Mouse (Mus musculus) layer of hippocampus, postnatal 25 days (tissue): ENCODE measurements around the gene Elovl7. TPM values are rescaled to one million over a fixed set of nuclear protein-coding genes. Genes with fewer than 3 reads are reported as not detected.

ENCODE experiments used
- DNase-seq, 2 experiments: peaks; one replicate each; pipeline ENCODE4 v3.0.0; 2022; ENCODE audit warnings: mixed read lengths in 2 of 2, low spot score in 1 of 2; ENCODE audit errors: extremely low spot score in 1 of 2
- total RNA-seq, 2 experiments: library from RNA; stranded (reverse); gene quantifications; 2 replicates each; pipeline ENCODE4 v1.2.3; 2021

Elovl7 gene
- total RNA-seq, 2 experiments from 2014 or later = 10.4 to 12.0 TPM

GRCm38 (mm10) chr13:108229634-108230330, 15.6 kb downstream of the Elovl7 start:
- DNase-seq = no peak

- no peak for DNase-seq
Observed at GRCm38 (mm10) chr13:108240012-108240411, 25.8 kb downstream of the Elovl7 start.

GRCm38 (mm10) chr13:108241715-108242114, 27.5 kb downstream of the Elovl7 start:
- no peak for DNase-seq

- DNase-seq = no peak
Observed at GRCm38 (mm10) chr13:108245086-108245697, 31.0 kb downstream of the Elovl7 start.

- DNase-seq = no peak
Observed at GRCm38 (mm10) chr13:108251106-108251505, 36.9 kb downstream of the Elovl7 start.

GRCm38 (mm10) chr13:108253977-108254376, 39.8 kb downstream of the Elovl7 start:
- no peak for DNase-seq

- DNase-seq = no peak
Observed at GRCm38 (mm10) chr13:108263042-108263441, 48.8 kb downstream of the Elovl7 start.

GRCm38 (mm10) chr13:108265394-108265793, 51.2 kb downstream of the Elovl7 start:
- DNase-seq = no peak

- DNase-seq = no peak
Observed at GRCm38 (mm10) chr13:108267841-108268634, 53.8 kb downstream of the Elovl7 start.

- DNase-seq = no peak
Observed at GRCm38 (mm10) chr13:108271458-108272148, 57.4 kb downstream of the Elovl7 start.

- no peak for DNase-seq
Observed at GRCm38 (mm10) chr13:108272332-108272731, 58.1 kb downstream of the Elovl7 start.

- DNase-seq = no peak
Observed at GRCm38 (mm10) chr13:108273034-108273433, 58.8 kb downstream of the Elovl7 start.

GRCm38 (mm10) chr13:108273456-108273855, 59.3 kb downstream of the Elovl7 start:
- no peak for DNase-seq

GRCm38 (mm10) chr13:108276561-108276960, 62.4 kb downstream of the Elovl7 start:
- no peak for DNase-seq

GRCm38 (mm10) chr13:108277320-108277719, 63.1 kb downstream of the Elovl7 start:
- no peak for DNase-seq

GRCm38 (mm10) chr13:108278592-108278991, 64.4 kb downstream of the Elovl7 start:
- no peak for DNase-seq

- no peak for DNase-seq
Observed at GRCm38 (mm10) chr13:108284312-108284711, 70.1 kb downstream of the Elovl7 start.

- DNase-seq = no peak
Observed at GRCm38 (mm10) chr13:108287953-108288352, 73.7 kb downstream of the Elovl7 start.

GRCm38 (mm10) chr13:108289436-108289835, 75.2 kb downstream of the Elovl7 start:
- no peak for DNase-seq

GRCm38 (mm10) chr13:108290314-108290713, 76.1 kb downstream of the Elovl7 start:
- DNase-seq = no peak
